In the genomic region with DNA sequence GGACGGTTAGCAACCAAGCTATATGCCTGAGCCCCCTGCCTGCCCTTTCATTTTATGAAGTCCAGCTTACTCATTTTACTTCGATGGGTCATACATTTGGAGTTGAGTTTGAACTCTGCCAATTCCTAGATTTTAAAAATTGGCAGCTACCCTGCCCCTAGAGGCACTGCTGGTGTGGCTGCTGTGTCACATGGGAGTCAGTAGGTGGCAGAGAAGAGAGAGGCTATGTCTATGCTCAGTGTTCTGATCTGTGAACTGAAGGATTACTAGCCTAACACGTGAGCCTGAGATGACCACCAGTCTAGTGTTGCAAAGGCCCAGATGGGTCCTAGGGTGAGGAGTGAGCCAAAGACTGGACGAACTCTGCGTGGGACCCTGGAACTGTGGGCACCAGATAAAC, we compare ENCODE assay signal across 7 mouse cellular contexts. TPM values are rescaled to one million over a fixed set of nuclear protein-coding genes. Genes with fewer than 3 reads are reported as not detected.
A peak's percentile ranks its signal among the peaks of the same experiment; 100 is the strongest.
DNase-seq lines count a peak whose midpoint lies in the region; ATAC-seq and TF ChIP-seq lines count a peak whose summit lies in the region.

No protein-coding gene starts in this region.

- no peak overlapping the region for H3K4me3 ChIP-seq in intestine, postnatal 0 days (ENCODE audit: low read depth, low read length)
- no peak overlapping the region for H3K4me3 ChIP-seq in intestine, embryonic 16.5 days (ENCODE audit: low read length)
- no peak overlapping the region for H3K4me3 ChIP-seq in E14TG2a.4 (replicated peaks; ENCODE audit: low read length)
- no peak overlapping the region for H3K4me3 ChIP-seq in bone marrow, adult 2 months (replicated peaks; ENCODE audit: control insufficient read depth, low read depth, low read length)
- H3K4me3 ChIP-seq in midbrain, embryonic 15.5 days: no peak overlapping the region
- H3K4me3 ChIP-seq in midbrain, embryonic 13.5 days (replicated peaks): no peak overlapping the region

- TF ChIP-seq CTCF in intestine, postnatal 0 days (IDR thresholded peaks at IDR 0.05; ENCODE audit: low read depth): peak; percentile 76
- peak; percentile 25; the same call in 1 of the 2 replicates for TF ChIP-seq CTCF in E14TG2a.4 (conservative IDR thresholded peaks at IDR 0.05; ENCODE audit: low read length)
- peak; percentile 52 for TF ChIP-seq CTCF in bone marrow, adult 2 months (IDR thresholded peaks at IDR 0.05; ENCODE audit: control insufficient read depth, insufficient read depth, low read length)

- no peak overlapping the region for H3K9ac ChIP-seq in intestine, postnatal 0 days (ENCODE audit: low read depth, low read length)
- no peak overlapping the region for H3K9ac ChIP-seq in intestine, embryonic 16.5 days (ENCODE audit: low read depth, low read length)
- H3K9ac ChIP-seq in midbrain, embryonic 15.5 days: no peak overlapping the region
- H3K9ac ChIP-seq in midbrain, embryonic 13.5 days (replicated peaks): no peak overlapping the region

- no peaks in the 10 kb centered on the region for H3K27me3 ChIP-seq in intestine, postnatal 0 days (replicated peaks; ENCODE audit: control insufficient read depth, insufficient read depth, low read length)
- H3K27me3 ChIP-seq in intestine, embryonic 16.5 days (replicated peaks; ENCODE audit: control insufficient read depth, insufficient read depth, low read length): no peaks in the 10 kb centered on the region; the same call in 1 of the 2 replicates
- peaks cover 52% of the 10 kb centered on the region for H3K27me3 ChIP-seq in E14TG2a.4 (ENCODE audit: insufficient read depth, low read length)
- H3K27me3 ChIP-seq in midbrain, embryonic 15.5 days (replicated peaks): peaks cover 20% of the 10 kb centered on the region
- peaks cover 23% of the 10 kb centered on the region for H3K27me3 ChIP-seq in midbrain, embryonic 13.5 days

- TF ChIP-seq POLR2A in bone marrow, adult 2 months (IDR thresholded peaks at IDR 0.05; ENCODE audit: borderline replicate concordance, control insufficient read depth, low read depth, low read length): no peak

- H3K36me3 ChIP-seq in intestine, postnatal 0 days (ENCODE audit: control insufficient read depth, insufficient read depth): no peaks in the 10 kb centered on the region
- H3K36me3 ChIP-seq in intestine, embryonic 16.5 days (ENCODE audit: control insufficient read depth, insufficient read depth, low read length): no peaks in the 10 kb centered on the region
- H3K36me3 ChIP-seq in E14TG2a.4 (ENCODE audit: insufficient read depth, low read length): no peaks in the 10 kb centered on the region
- H3K36me3 ChIP-seq in midbrain, embryonic 15.5 days (replicated peaks): no peaks in the 10 kb centered on the region
- H3K36me3 ChIP-seq in midbrain, embryonic 13.5 days: no peaks in the 10 kb centered on the region

- DNase-seq in naive thymus-derived CD4-positive, alpha-beta T cell, adult 2 months (ENCODE audit: low read depth): peak; percentile 61

- no peak overlapping the region for H3K27ac ChIP-seq in intestine, postnatal 0 days (ENCODE audit: low read depth, low read length)
- no peak overlapping the region for H3K27ac ChIP-seq in intestine, embryonic 16.5 days (ENCODE audit: low read length)
- H3K27ac ChIP-seq in bone marrow, adult 2 months (ENCODE audit: control insufficient read depth, insufficient read depth, low read depth, low read length, poor library complexity): no peak overlapping the region
- no peak overlapping the region for H3K27ac ChIP-seq in midbrain, embryonic 15.5 days
- H3K27ac ChIP-seq in midbrain, embryonic 13.5 days: no peak overlapping the region

- H3K4me2 ChIP-seq in intestine, postnatal 0 days (replicated peaks; ENCODE audit: low read depth): no peak overlapping the region
- no peak overlapping the region for H3K4me2 ChIP-seq in intestine, embryonic 16.5 days (ENCODE audit: low read depth, low read length)
- H3K4me2 ChIP-seq in midbrain, embryonic 15.5 days: no peak overlapping the region
- no peak overlapping the region for H3K4me2 ChIP-seq in midbrain, embryonic 13.5 days (replicated peaks)

- 67% methylated on average over 5 of the region's 5 CpGs for WGBS in intestine, postnatal 0 days
- 69% methylated on average over 5 of the region's 5 CpGs for WGBS in intestine, embryonic 16.5 days
- 51% methylated on average over 5 of the region's 5 CpGs for WGBS in bone marrow, adult 2 months
- WGBS in midbrain, embryonic 15.5 days: 65% methylated on average over 5 of the region's 5 CpGs
- 65% methylated on average over 5 of the region's 5 CpGs for WGBS in midbrain, embryonic 13.5 days

- 0 out of 2 replicates have a peak, but pooled peaks have one; percentile 25 for ATAC-seq in intestine, postnatal 0 days
- no peak for ATAC-seq in intestine, embryonic 16.5 days
- no peak for ATAC-seq in midbrain, embryonic 15.5 days (replicated peaks)
- no peak for ATAC-seq in midbrain, embryonic 13.5 days

- no peaks in the 10 kb centered on the region for H3K9me3 ChIP-seq in intestine, postnatal 0 days (ENCODE audit: control insufficient read depth)
- H3K9me3 ChIP-seq in intestine, embryonic 16.5 days (ENCODE audit: control insufficient read depth, low read length): no peaks in the 10 kb centered on the region
- H3K9me3 ChIP-seq in E14TG2a.4 (ENCODE audit: low read length): no peaks in the 10 kb centered on the region
- no peaks in the 10 kb centered on the region for H3K9me3 ChIP-seq in midbrain, embryonic 15.5 days
- no peaks in the 10 kb centered on the region for H3K9me3 ChIP-seq in midbrain, embryonic 13.5 days

- H3K4me1 ChIP-seq in intestine, postnatal 0 days (replicated peaks; ENCODE audit: control insufficient read depth, insufficient read depth, low read length): no peaks in the 10 kb centered on the region
- H3K4me1 ChIP-seq in intestine, embryonic 16.5 days (ENCODE audit: control insufficient read depth, insufficient read depth, low read length): no peaks in the 10 kb centered on the region; the same call in 1 of the 2 replicates
- H3K4me1 ChIP-seq in E14TG2a.4 (replicated peaks; ENCODE audit: low read depth, low read length): peaks cover 12% of the 10 kb centered on the region
- no peaks in the 10 kb centered on the region; the same call in 1 of the 2 replicates for H3K4me1 ChIP-seq in bone marrow, adult 2 months (ENCODE audit: control insufficient read depth, insufficient read depth, low read length)
- peaks cover 7% of the 10 kb centered on the region; the same call in 1 of the 2 replicates for H3K4me1 ChIP-seq in midbrain, embryonic 15.5 days
- peaks cover 8% of the 10 kb centered on the region for H3K4me1 ChIP-seq in midbrain, embryonic 13.5 days (replicated peaks)

RNA-seq across cellular contexts. Expression of a gene that starts 2.1 kb away (rescaled TPM):
- 2.3 and 2.7 TPM in 2 replicates for polyA plus RNA-seq in intestine, postnatal 0 days (2015; fragmentation: Nextera tagmentation; extraction: Ambion mirVana)
- 4.8 TPM in 2 replicates for polyA plus RNA-seq in intestine, embryonic 16.5 days (2015; fragmentation: Nextera tagmentation; extraction: Ambion mirVana)
- polyA plus RNA-seq in bone marrow, adult 2 months (2011; ENCODE audit: insufficient read depth, insufficient read length, low replicate concordance, missing spikeins): 4.7 and 10.1 TPM in 2 replicates
- 2.5 and 3.2 TPM in 2 replicates for polyA plus RNA-seq in midbrain, embryonic 15.5 days (2015; fragmentation: Nextera tagmentation; extraction: Ambion mirVana)
- 1.4 and 2.3 TPM in 2 replicates for polyA plus RNA-seq in midbrain, embryonic 13.5 days (2015; fragmentation: Nextera tagmentation; extraction: Ambion mirVana)

RNA-seq across cellular contexts. Expression of a gene that starts 18.2 kb away (rescaled TPM):
- 19.7 and 25.5 TPM in 2 replicates for polyA plus RNA-seq in intestine, postnatal 0 days (2015; fragmentation: Nextera tagmentation; extraction: Ambion mirVana)
- polyA plus RNA-seq in intestine, embryonic 16.5 days (2015; fragmentation: Nextera tagmentation; extraction: Ambion mirVana): 9.6 and 13.2 TPM in 2 replicates
- 3.0 and 13.2 TPM in 2 replicates for polyA plus RNA-seq in bone marrow, adult 2 months (2011; ENCODE audit: insufficient read depth, insufficient read length, low replicate concordance, missing spikeins)
- polyA plus RNA-seq in midbrain, embryonic 15.5 days (2015; fragmentation: Nextera tagmentation; extraction: Ambion mirVana): 11.9 and 12.3 TPM in 2 replicates
- polyA plus RNA-seq in midbrain, embryonic 13.5 days (2015; fragmentation: Nextera tagmentation; extraction: Ambion mirVana): 9.4 and 11.8 TPM in 2 replicates

Comparison
In these comparisons a context has a peak if more than half of its experiments do, and no peak if none do; other contexts are left out.
1. CTCF ChIP-seq: peak in every context shown above with its lines; median percentile 76 in intestine, postnatal 0 days; 52 in bone marrow, adult 2 months; 25 in E14TG2a.4.